Mouse (Mus musculus) fat pad, adult 2 months (tissue): ENCODE measurements at regions not wholly inside any gene's neighbourhood (a gene's known extent, or its start where the extent isn't known, plus 50 kb on each side); places are given as distances from the start of the nearest gene placed in this dataset.

Experiments
- DNase-seq: peaks from one replicate; pipeline ENCODE4 v3.0.0-alpha.2; 2011; ENCODE audit warnings: low read depth, low spot score; ENCODE audit errors: extremely low read depth

DNA sequence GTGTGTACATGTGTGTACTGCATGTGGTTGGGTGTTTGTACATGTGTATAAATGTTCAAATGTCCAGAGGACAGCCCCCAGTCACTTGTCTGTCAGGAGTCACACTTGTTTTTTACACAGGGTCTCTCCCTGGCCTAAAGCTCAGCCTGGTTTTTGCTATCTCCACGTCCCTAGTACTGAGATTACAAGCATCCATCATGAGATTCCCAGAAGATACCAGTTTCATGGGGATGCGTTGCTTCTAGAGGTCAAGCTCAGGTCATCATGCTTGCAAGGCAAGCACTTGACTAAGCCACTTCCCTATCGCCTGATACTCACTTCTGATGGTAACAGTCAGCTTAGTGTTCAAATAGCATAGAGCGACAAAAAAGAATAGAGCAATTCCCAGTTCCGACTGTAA is 244.1 kb upstream of the Jmjd1c start:
- DNase-seq = no peak

GRCm38 (mm10) chr10:66852708-66853107 is 243.2 kb upstream of the Jmjd1c start:
- DNase-seq = no peak

DNA sequence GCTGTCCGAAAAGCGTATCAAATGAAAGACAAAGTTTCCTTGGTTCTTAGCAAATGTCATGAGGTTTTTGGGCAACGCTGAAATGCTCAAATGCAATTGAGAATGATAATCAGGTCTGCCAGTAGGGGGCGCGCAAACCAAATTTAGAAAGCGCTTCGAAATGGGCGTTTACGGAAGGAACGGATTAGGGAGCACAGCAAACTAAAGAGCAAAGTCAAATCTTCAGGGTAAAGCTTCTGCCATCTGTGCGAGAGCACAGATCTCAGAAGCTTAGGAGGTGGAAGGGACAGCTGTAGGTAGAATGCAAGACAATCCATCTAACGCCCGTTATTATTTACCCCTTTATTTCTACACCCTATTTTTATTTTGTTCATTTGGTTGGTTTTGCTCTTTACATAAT is 242.7 kb upstream of the Jmjd1c start:
- DNase-seq = no peak

DNA sequence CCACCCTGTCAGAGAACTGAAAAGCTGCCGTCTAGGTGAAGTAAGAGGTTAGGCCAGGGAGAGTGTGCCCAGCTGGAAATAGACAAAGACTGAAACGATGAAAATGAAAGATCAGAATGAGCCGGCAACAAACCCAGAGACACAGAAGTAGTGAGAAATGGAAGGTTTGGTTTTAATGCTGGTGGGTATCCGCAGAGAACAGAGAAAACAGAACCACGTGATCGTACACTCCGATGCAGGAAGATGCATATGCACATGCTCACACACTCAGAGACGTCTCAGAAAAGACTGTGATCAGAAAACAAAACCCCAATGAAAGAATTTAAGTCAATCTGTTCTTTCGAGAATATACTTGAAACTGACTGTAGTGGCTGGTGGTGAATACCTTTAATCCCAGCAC is 241.0 kb upstream of the Jmjd1c start:
- no peak for DNase-seq

- no peak for DNase-seq
Observed at GRCm38 (mm10) chr10:66857330-66857729, 238.6 kb upstream of the Jmjd1c start.

DNA sequence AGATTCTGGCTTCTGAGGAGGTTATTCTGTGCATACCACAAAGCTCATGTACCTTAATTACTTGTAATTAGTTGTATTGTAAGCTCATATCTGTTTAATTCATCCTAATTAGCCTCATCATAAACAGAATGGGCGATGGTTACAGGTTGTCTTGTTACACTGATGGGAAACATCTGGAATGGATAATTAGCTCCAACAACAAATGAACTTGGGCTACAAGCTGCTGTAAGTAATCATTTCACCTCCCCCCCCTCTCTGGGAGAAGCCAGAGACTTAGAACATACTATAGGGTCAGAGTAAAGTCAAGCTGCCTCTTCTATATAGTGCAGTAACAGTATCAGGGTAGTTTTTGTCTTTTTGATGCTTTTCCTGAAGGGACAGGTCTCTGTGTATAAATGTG is 234.5 kb upstream of the Jmjd1c start:
- DNase-seq = no peak

GRCm38 (mm10) chr10:66864161-66864862 is 231.6 kb upstream of the Jmjd1c start:
- DNase-seq = no peak

- DNase-seq = no peak
Observed at GRCm38 (mm10) chr10:66865010-66865582, 230.8 kb upstream of the Jmjd1c start.

DNA sequence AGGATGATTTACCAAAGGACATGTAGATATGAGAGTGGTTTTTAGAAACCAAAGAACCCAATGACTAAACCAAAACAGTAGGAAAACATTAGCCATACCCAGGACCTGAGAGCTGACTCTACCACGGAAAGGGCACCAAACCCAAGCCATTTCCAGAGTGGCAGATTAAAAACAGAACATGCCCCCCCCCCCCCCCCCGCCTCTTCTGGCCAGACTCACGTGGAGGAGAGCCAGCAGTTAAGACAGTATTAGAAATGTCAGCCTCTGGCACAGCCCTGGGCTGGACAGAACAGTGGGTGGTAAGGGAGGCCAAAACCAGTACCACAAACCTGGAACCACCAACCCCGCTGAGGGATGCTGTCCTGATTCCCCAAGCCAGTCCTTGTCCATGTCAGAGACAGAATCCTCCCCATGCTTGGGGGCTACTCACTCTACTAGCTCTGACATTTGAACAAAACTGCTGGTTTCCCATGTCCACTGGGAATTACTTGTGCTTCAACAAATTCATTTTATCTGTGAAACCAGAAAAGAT is 224.7 kb upstream of the Jmjd1c start:
- DNase-seq = no peak

DNA sequence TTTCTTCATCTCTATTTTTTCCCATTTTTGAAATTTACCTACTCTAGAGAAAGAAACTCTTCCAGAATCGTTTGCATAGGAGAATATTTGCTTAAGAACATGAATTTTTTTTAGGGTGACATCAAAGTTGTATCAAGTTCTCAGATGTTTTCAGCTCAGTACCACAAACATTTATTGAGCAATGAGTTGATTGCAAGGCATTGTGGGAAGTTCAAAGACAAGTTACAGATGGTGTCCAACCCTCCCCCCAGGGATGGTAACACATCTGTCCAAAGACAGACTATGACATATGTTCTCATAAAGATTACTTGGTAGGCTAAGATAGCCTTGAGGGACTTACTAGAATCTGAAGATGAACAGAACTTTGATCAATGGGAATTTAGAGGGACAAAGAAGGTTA is 224.3 kb upstream of the Jmjd1c start:
- no peak for DNase-seq

GRCm38 (mm10) chr10:66873468-66873867 is 222.5 kb upstream of the Jmjd1c start:
- no peak for DNase-seq

DNA sequence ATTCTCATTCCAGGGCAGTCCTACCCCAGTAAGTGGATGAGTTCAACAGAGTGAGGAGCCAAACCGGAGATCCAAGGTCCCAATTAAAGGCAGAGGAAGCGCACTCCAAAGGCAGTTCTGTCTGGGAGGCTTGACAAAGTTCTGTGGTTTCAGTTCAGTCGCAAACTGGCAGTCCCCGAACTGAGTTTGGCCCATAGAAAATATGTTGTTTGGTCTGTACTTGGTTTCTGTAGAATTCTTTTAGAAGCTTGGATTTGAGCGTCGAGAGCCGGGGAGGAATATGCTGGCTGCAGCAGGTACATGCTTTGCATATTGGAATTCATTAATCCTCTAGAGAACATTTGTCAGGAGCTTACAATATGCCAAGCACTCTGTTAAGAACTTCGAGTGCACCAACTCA is 216.9 kb upstream of the Jmjd1c start:
- DNase-seq = no peak

DNA sequence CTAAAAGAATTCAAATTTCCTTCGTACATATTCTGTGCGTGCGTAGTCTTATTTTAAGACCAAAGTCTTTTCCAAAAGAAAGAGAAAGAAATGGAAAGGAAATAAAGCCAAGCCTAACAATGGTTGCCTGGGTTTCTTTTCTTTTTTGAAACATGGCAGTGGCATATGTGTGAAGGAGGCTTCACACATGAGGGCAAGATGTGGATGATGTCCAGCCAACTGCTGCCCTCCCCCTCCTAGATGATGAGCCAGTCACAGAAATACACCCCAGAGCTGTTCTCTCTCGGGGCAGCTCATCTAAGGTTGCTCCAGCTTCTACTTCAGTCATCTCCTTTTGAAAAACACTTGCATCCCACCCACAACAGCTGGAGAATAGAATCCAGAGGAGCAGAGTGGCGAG is 213.1 kb upstream of the Jmjd1c start:
- no peak for DNase-seq

- no peak for DNase-seq
Observed at GRCm38 (mm10) chr10:66885575-66885974, 210.3 kb upstream of the Jmjd1c start.

- no peak for DNase-seq
Observed at GRCm38 (mm10) chr10:66889786-66890555, 206.0 kb upstream of the Jmjd1c start.

GRCm38 (mm10) chr10:66891811-66892210 is 204.1 kb upstream of the Jmjd1c start:
- no peak for DNase-seq

GRCm38 (mm10) chr10:66893836-66894235 is 202.1 kb upstream of the Jmjd1c start:
- DNase-seq = no peak

GRCm38 (mm10) chr10:66896698-66897622 is 199.0 kb upstream of the Jmjd1c start:
- no peak for DNase-seq

DNA sequence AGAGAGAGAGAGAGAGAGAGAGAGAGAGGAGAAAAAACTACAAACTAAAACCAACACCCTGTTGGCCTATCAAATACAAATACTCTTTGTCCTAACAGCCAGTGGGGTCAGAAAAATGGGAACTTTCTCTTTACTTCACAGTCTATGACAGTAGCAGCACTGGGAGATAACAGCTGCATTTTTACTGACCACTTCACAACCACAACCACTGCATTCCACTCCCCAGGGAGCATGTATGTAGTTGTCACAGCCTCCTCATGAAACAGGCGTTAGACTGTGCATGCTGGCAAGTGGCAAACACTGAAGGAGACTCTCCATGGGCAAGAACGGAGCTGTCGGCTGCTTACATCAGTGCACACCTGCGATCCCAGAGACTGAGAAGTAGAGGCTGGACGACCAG is 196.2 kb upstream of the Jmjd1c start:
- no peak for DNase-seq

- no peak for DNase-seq
Observed at GRCm38 (mm10) chr10:66900781-66901180, 195.1 kb upstream of the Jmjd1c start.

GRCm38 (mm10) chr10:66901873-66902272 is 194.1 kb upstream of the Jmjd1c start:
- no peak for DNase-seq
